Mouse (Mus musculus): ENCODE data around the gene Fgf18. TPM values are rescaled to one million over a fixed set of nuclear protein-coding genes. Genes with fewer than 3 reads are reported as not detected.
A peak's percentile ranks its signal among the peaks of the same experiment; 100 is the strongest.

Gene Fgf18
- polyA plus RNA-seq, 1 experiment from 2014 or later = 0.23 TPM

GRCm38 (mm10) chr11:33162998-33163506 lies 15.9 kb upstream of the Fgf18 start, which contains the start of gene Npm1:
Gene Npm1, minus strand, starts transcription at chr11:33163206.
- H3K4me3 ChIP-seq (replicated peaks) = peak within 1 kb of the TSS; percentile 93
- WGBS (ENCODE audit: insufficient replicate concordance) = 3% methylated on average over 49 of the region's 49 CpGs

GRCm38 (mm10) chr11:33162211-33162997 lies 15.2 kb upstream of the Fgf18 start:
- peak overlapping the region; percentile 87 for H3K9ac ChIP-seq
- peak overlapping the region; percentile 97 for H3K4me2 ChIP-seq
- peak overlapping the region; percentile 81 for H3K27ac ChIP-seq (replicated peaks)
- H3K27me3 ChIP-seq = 0 out of 2 replicates have a peak, but pooled peaks cover 2% of the 10 kb centered on the region
- peaks cover 28% of the 10 kb centered on the region for H3K4me1 ChIP-seq (replicated peaks)
- ATAC-seq (ENCODE audit: insufficient read depth) = peak; percentile 49
- WGBS (ENCODE audit: insufficient replicate concordance) = 2% methylated on average over 53 of the region's 53 CpGs
- H3K36me3 ChIP-seq (replicated peaks) = peaks cover 37% of the 10 kb centered on the region
- H3K9me3 ChIP-seq (replicated peaks) = no peaks in the 10 kb centered on the region
- peak overlapping the region; percentile 93 for H3K4me3 ChIP-seq (replicated peaks)

More at GRCm38 (mm10) chr11:33162998-33163506, 15.9 kb upstream of the Fgf18 start, which contains the start of gene Npm1:
- H3K9me3 ChIP-seq (replicated peaks) = no peaks in the 10 kb centered on the region
- peaks cover 9% of the 10 kb centered on the region; the same call in 1 of the 2 replicates for H3K27me3 ChIP-seq
- H3K27ac ChIP-seq (replicated peaks) = peak within 1 kb of the TSS; percentile 89
- H3K36me3 ChIP-seq (replicated peaks) = peaks cover 31% of the 10 kb centered on the region
- ATAC-seq (ENCODE audit: insufficient read depth) = peak; percentile 95
- H3K4me1 ChIP-seq (replicated peaks) = peaks cover 28% of the 10 kb centered on the region
- peak within 1 kb of the TSS; percentile 97 for H3K4me2 ChIP-seq
- H3K9ac ChIP-seq = peak within 1 kb of the TSS; percentile 87

- H3K4me1 ChIP-seq (replicated peaks) = peaks cover 28% of the 10 kb centered on the region
- H3K27me3 ChIP-seq = no peaks in the 10 kb centered on the region
- H3K4me3 ChIP-seq (replicated peaks) = no peak overlapping the region
- no peak overlapping the region for H3K27ac ChIP-seq (replicated peaks)
- ATAC-seq (ENCODE audit: insufficient read depth) = no peak
- peaks cover 58% of the 10 kb centered on the region for H3K36me3 ChIP-seq (replicated peaks)
- H3K4me2 ChIP-seq = no peak overlapping the region
- H3K9me3 ChIP-seq (replicated peaks) = no peaks in the 10 kb centered on the region
- 79% methylated on average over 3 of the region's 3 CpGs for whole genome bisulfite sequencing (ENCODE audit: insufficient replicate concordance)
- H3K9ac ChIP-seq = no peak overlapping the region
Observed at GRCm38 (mm10) chr11:33159741-33160140, 12.5 kb upstream of the Fgf18 start.

- Histone ChIP-seq H3K27me3 (no peaks in the 10 kb centered on the region), H3K4me3 (replicated peaks) (no peak overlapping the region), H3K4me1 (replicated peaks) (peaks cover 21% of the 10 kb centered on the region), H3K36me3 (replicated peaks) (peaks cover 74% of the 10 kb centered on the region), H3K27ac (replicated peaks) (no peak overlapping the region), H3K9me3 (replicated peaks) (no peaks in the 10 kb centered on the region), H3K4me2 (no peak overlapping the region), H3K9ac (no peak overlapping the region)
- WGBS (ENCODE audit: insufficient replicate concordance) = 64% methylated on average over 2 of the region's 2 CpGs
- no peak for ATAC-seq (ENCODE audit: insufficient read depth)
Observed at GRCm38 (mm10) chr11:33157453-33158196, 10.4 kb upstream of the Fgf18 start.

- Histone ChIP-seq H3K4me3 (replicated peaks) (no peak overlapping the region), H3K9me3 (replicated peaks) (no peaks in the 10 kb centered on the region), H3K4me2 (no peak overlapping the region), H3K27ac (replicated peaks) (no peak overlapping the region), H3K9ac (no peak overlapping the region), H3K36me3 (replicated peaks) (peaks cover 80% of the 10 kb centered on the region), H3K27me3 (no peaks in the 10 kb centered on the region), H3K4me1 (replicated peaks) (peaks cover 14% of the 10 kb centered on the region)
- WGBS (ENCODE audit: insufficient replicate concordance) = 74% methylated on average over 4 of the region's 4 CpGs
- ATAC-seq (ENCODE audit: insufficient read depth) = no peak
Observed at GRCm38 (mm10) chr11:33156436-33157015, 9.3 kb upstream of the Fgf18 start.

GRCm38 (mm10) chr11:33154459-33154858 lies 7.3 kb upstream of the Fgf18 start:
- H3K4me3 ChIP-seq (replicated peaks) = no peak overlapping the region
- no peaks in the 10 kb centered on the region for H3K9me3 ChIP-seq (replicated peaks)
- H3K27ac ChIP-seq (replicated peaks) = no peak overlapping the region
- H3K9ac ChIP-seq = no peak overlapping the region
- peaks cover 79% of the 10 kb centered on the region for H3K36me3 ChIP-seq (replicated peaks)
- WGBS (ENCODE audit: insufficient replicate concordance) = 76% methylated on average over 3 of the region's 3 CpGs
- H3K4me1 ChIP-seq (replicated peaks) = no peaks in the 10 kb centered on the region
- H3K27me3 ChIP-seq = peaks cover 2% of the 10 kb centered on the region
- H3K4me2 ChIP-seq = no peak overlapping the region
- no peak for ATAC-seq (ENCODE audit: insufficient read depth)

- peaks cover 71% of the 10 kb centered on the region for H3K36me3 ChIP-seq (replicated peaks)
- H3K9me3 ChIP-seq (replicated peaks) = no peaks in the 10 kb centered on the region
- H3K9ac ChIP-seq = no peak overlapping the region
- 65% methylated on average over 1 of the region's 1 CpGs for WGBS (ENCODE audit: insufficient replicate concordance)
- no peak for ATAC-seq (ENCODE audit: insufficient read depth)
- peaks cover 15% of the 10 kb centered on the region for H3K27me3 ChIP-seq
- no peak overlapping the region for H3K4me2 ChIP-seq
- no peak overlapping the region for H3K4me3 ChIP-seq (replicated peaks)
- peaks cover 3% of the 10 kb centered on the region for H3K4me1 ChIP-seq (replicated peaks)
- no peak overlapping the region for H3K27ac ChIP-seq (replicated peaks)
Observed at GRCm38 (mm10) chr11:33152997-33153396, 5.8 kb upstream of the Fgf18 start.

GRCm38 (mm10) chr11:33151780-33152145 lies 4.6 kb upstream of the Fgf18 start:
- H3K9ac ChIP-seq = no peak overlapping the region
- no peak overlapping the region for H3K27ac ChIP-seq (replicated peaks)
- H3K27me3 ChIP-seq = peaks cover 28% of the 10 kb centered on the region
- peaks cover 61% of the 10 kb centered on the region for H3K36me3 ChIP-seq (replicated peaks)
- peaks cover 16% of the 10 kb centered on the region for H3K4me1 ChIP-seq (replicated peaks)
- WGBS (ENCODE audit: insufficient replicate concordance) = 59% methylated on average over 4 of the region's 4 CpGs
- no peaks in the 10 kb centered on the region for H3K9me3 ChIP-seq (replicated peaks)
- no peak for ATAC-seq (ENCODE audit: insufficient read depth)
- H3K4me2 ChIP-seq = no peak overlapping the region
- no peak overlapping the region for H3K4me3 ChIP-seq (replicated peaks)

GRCm38 (mm10) chr11:33151128-33151779 lies 4.1 kb upstream of the Fgf18 start:
- Histone ChIP-seq H3K27me3 (peaks cover 33% of the 10 kb centered on the region), H3K4me3 (replicated peaks) (no peak overlapping the region), H3K27ac (replicated peaks) (no peak overlapping the region), H3K4me2 (no peak overlapping the region), H3K9ac (no peak overlapping the region), H3K9me3 (replicated peaks) (no peaks in the 10 kb centered on the region), H3K36me3 (replicated peaks) (peaks cover 56% of the 10 kb centered on the region), H3K4me1 (replicated peaks) (peaks cover 19% of the 10 kb centered on the region)
- WGBS (ENCODE audit: insufficient replicate concordance) = 59% methylated on average over 3 of the region's 3 CpGs
- ATAC-seq (ENCODE audit: insufficient read depth) = no peak

GRCm38 (mm10) chr11:33150364-33150763 lies 3.2 kb upstream of the Fgf18 start:
- Histone ChIP-seq H3K4me1 (replicated peaks) (peaks cover 19% of the 10 kb centered on the region), H3K27ac (replicated peaks) (no peak overlapping the region), H3K36me3 (replicated peaks) (peaks cover 50% of the 10 kb centered on the region), H3K9ac (no peak overlapping the region), H3K4me2 (no peak overlapping the region), H3K4me3 (replicated peaks) (no peak overlapping the region), H3K27me3 (peaks cover 42% of the 10 kb centered on the region), H3K9me3 (replicated peaks) (no peaks in the 10 kb centered on the region)
- no peak for ATAC-seq (ENCODE audit: insufficient read depth)

Measured in liver, embryonic 15.5 days (tissue).